Mouse (Mus musculus) midbrain, embryonic 13.5 days (tissue): ENCODE measurements at regions not wholly inside any gene's neighbourhood (a gene's known extent, or its start where the extent isn't known, plus 50 kb on each side); places are given as distances from the start of the nearest gene placed in this dataset.
"Not testable (repeated sequence)": the region's sequence is repeated elsewhere in the genome, so short reads cannot be mapped to it uniquely, and the experiment has no call there.

ENCODE experiments used
- ATAC-seq: fragments of 200-750 bp; cut with Nextera tagmentation; 2 replicates; pipeline ENCODE4 v1.8.0; 2017; ENCODE audit warnings: mild to moderate bottlenecking, moderate TSS enrichment, moderate library complexity
- H3K27ac ChIP-seq: fragments of 300-500 bp; sonication (generic); 2 replicates; pipeline ENCODE4 v1.5.1; 2015; ENCODE audit warnings: inconsistent platforms, mild to moderate bottlenecking, moderate library complexity
- H3K27me3 ChIP-seq: fragments of 300-500 bp; sonication (generic); 2 replicates; pipeline ENCODE4 v1.6.1; 2015; ENCODE audit warnings: mild to moderate bottlenecking, inconsistent platforms
- H3K36me3 ChIP-seq: fragments of 300-500 bp; sonication (generic); 2 replicates; pipeline ENCODE4 v1.6.1; 2015; ENCODE audit warnings: mild to moderate bottlenecking, inconsistent platforms
- H3K4me1 ChIP-seq: fragments of 300-500 bp; sonication (generic); replicated peaks from 2 replicates; pipeline ENCODE4 v1.6.1; 2015; ENCODE audit warnings: inconsistent platforms
- H3K4me2 ChIP-seq: fragments of 300-500 bp; sonication (generic); replicated peaks from 2 replicates; pipeline ENCODE4 v1.6.1; 2015; ENCODE audit warnings: moderate library complexity, mild to moderate bottlenecking, inconsistent platforms
- H3K4me3 ChIP-seq: fragments of 300-500 bp; sonication (generic); replicated peaks from 2 replicates; pipeline ENCODE4 v1.5.1; 2015; ENCODE audit warnings: mild to moderate bottlenecking, inconsistent platforms
- H3K9ac ChIP-seq: fragments of 300-500 bp; sonication (generic); replicated peaks from 2 replicates; pipeline ENCODE4 v1.6.1; 2015; ENCODE audit warnings: mild to moderate bottlenecking, inconsistent platforms
- H3K9me3 ChIP-seq: fragments of 300-500 bp; sonication (generic); 2 replicates; pipeline ENCODE4 v1.6.1; 2016; ENCODE audit warnings: mild to moderate bottlenecking, inconsistent platforms
- WGBS: fragments of 180-500 bp; shearing (Covaris S2); methylation state at CpG from one replicate; pipeline ENCODE4 v1.1.7; 2015; 5-methylcytosine and 5-hydroxymethylcytosine counted together

DNA sequence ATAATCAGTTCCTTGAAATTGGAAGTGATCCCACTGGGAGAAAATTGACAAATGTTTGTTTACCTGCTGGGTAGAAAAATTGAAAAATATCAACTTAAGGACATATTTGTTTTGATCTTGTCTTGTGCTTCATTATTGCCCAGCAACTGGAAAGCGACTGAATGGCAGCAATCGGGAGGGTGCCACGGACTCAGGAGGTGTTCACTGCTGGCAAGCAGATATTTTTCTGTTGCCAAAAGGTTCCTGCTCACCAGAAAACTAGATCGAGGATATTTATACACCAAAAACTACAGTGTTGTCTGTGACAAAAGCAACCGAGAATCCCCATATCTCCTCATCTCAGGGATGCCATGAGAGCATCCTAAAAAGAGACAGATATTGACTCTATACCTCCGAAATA, 71.4 kb downstream of the Gm21833 start:
- Histone ChIP-seq H3K36me3 (no peaks in the 10 kb centered on the region), H3K4me2 (no peak overlapping the region), H3K9me3 (no peaks in the 10 kb centered on the region), H3K4me3 (no peak overlapping the region), H3K4me1 (no peaks in the 10 kb centered on the region), H3K27ac (no peak overlapping the region), H3K27me3 (no peaks in the 10 kb centered on the region), H3K9ac (no peak overlapping the region)
- no peak for ATAC-seq
- WGBS: 85% methylated on average over 6 of the region's 6 CpGs

DNA sequence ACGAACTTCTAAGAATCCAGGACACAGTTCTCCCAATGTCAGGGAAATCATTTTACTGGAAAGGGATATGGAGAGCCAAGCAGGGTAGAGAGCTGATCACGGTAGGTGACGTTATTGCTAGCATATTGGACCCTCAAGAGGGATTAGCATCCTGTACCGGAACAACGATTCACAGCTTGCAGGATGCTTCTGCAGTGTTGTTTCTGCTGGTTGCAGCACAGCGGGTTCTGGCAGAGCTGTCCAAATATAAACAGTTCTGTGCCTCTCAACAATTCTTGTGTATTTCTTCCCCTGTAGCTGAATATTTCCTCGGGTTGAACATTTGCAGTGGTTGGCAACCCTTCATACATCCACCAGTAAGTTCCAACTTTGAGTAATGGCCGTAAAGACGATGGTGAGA, 92.4 kb downstream of the Gm21833 start:
- Histone ChIP-seq H3K36me3 (no peaks in the 10 kb centered on the region), H3K9ac (no peak overlapping the region), H3K4me1 (no peaks in the 10 kb centered on the region), H3K4me3 (no peak overlapping the region), H3K27me3 (no peaks in the 10 kb centered on the region), H3K4me2 (no peak overlapping the region), H3K27ac (no peak overlapping the region), H3K9me3 (no peaks in the 10 kb centered on the region)
- no peak for ATAC-seq
- WGBS: 93% methylated on average over 9 of the region's 9 CpGs

DNA sequence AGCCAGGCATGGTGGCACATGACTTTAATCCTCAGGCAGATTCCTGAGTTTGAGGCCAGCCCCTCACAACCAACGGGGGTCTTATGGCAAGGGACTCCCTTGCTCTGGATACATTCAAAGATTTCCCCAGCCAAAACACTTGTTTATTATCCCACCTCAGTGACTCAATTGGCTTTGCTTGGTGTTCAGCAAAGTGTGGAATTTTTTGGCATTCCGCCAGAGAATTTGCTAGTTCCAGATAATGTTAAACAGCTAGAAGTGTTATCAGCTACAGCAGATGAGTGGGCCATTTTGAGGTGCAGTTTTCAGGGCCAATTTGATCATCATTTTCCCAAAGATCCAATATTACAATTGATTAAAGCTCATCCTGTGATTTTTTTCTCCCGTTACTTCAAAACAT, 130.8 kb downstream of the Gm21833 start:
- H3K27me3 ChIP-seq, H3K4me2 ChIP-seq, H3K27ac ChIP-seq, ATAC-seq, H3K4me3 ChIP-seq, H3K9ac ChIP-seq, H3K36me3 ChIP-seq, H3K4me1 ChIP-seq: not testable (repeated sequence)
- H3K9me3 ChIP-seq: peaks cover 12% of the 10 kb centered on the region; the same call in 1 of the 2 replicates
- 90% methylated on average over 3 of the region's 3 CpGs for WGBS

DNA sequence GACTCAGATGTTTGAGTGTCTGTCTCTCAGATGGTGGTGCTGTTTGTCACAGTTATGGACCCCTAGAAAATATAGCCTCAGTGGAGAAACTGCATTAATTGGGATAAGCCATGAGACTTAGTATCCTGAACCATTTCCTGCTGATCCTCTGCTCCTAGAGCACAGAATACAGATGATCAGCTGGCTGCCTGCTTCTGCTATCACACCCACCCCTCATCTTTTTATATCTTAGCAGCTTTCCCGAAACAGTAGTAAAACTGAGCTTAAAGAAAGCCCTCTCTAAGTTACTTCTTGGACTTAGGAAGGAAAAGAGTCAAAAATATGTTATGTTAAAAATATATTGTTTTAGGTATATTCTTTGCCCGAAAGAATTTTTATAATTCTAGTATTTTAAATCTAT, 163.5 kb downstream of the Gm21833 start:
- H3K9me3 ChIP-seq: no peaks in the 10 kb centered on the region
- H3K4me3 ChIP-seq: no peak overlapping the region
- H3K4me1 ChIP-seq: no peaks in the 10 kb centered on the region
- WGBS: 92% methylated on average over 2 of the region's 2 CpGs
- ATAC-seq: no peak
- no peak overlapping the region for H3K9ac ChIP-seq
- H3K27ac ChIP-seq: no peak overlapping the region
- H3K27me3 ChIP-seq: no peaks in the 10 kb centered on the region
- no peaks in the 10 kb centered on the region for H3K36me3 ChIP-seq
- H3K4me2 ChIP-seq: no peak overlapping the region

DNA sequence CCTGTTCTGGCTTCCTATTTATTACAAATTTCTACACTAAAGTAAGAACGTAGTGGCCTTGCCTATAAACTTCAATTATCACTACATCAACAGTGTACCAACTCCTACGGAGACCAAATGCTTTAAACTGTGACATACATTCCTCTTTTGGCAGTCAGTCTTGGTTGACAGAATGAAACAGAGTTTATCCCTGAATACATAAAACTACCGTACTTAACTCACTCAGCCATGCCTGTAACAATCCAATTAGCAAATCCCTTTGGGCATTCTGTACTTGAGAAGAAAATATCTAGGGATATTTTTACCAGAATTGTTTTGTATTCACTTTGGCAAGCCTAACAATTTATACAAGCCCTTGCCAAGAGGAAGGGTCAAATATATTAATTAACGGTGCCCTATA, 169.7 kb downstream of the Gm21833 start:
- no peak overlapping the region for H3K9ac ChIP-seq
- ATAC-seq: peak; percentile 24; the same call in 1 of the 2 replicates
- H3K4me2 ChIP-seq: no peak overlapping the region
- H3K4me1 ChIP-seq: no peaks in the 10 kb centered on the region
- H3K4me3 ChIP-seq: no peak overlapping the region
- no peak overlapping the region for H3K27ac ChIP-seq
- 34% methylated on average over 4 of the region's 4 CpGs for WGBS
- H3K27me3 ChIP-seq: no peaks in the 10 kb centered on the region
- H3K9me3 ChIP-seq: no peaks in the 10 kb centered on the region
- no peaks in the 10 kb centered on the region for H3K36me3 ChIP-seq

DNA sequence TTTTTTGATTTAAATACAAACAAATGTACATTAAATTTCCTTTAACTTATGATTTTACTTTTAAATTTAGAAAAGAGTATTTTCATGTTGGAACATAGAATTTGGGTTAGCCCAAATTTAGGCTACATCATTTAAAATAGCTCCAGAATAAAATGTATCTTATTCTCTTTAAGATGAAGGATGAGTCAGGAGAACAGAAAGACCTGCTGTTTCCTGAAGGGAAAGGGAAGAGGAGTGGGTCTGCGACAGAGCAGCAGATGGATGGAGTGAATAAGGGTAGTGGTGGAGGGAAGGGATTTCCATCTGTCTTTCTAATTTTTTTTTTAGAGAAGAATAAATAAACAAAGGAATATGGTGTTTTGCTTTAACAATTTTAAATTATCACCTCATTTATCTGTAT, 193.1 kb downstream of the Gm21833 start:
- H3K36me3 ChIP-seq: no peaks in the 10 kb centered on the region
- WGBS: 94% methylated on average over 1 of the region's 1 CpGs
- H3K4me3 ChIP-seq: no peak overlapping the region
- H3K27ac ChIP-seq: no peak overlapping the region
- ATAC-seq: no peak
- no peak overlapping the region for H3K4me2 ChIP-seq
- H3K4me1 ChIP-seq: no peaks in the 10 kb centered on the region
- no peaks in the 10 kb centered on the region for H3K9me3 ChIP-seq
- no peaks in the 10 kb centered on the region for H3K27me3 ChIP-seq
- H3K9ac ChIP-seq: no peak overlapping the region

DNA sequence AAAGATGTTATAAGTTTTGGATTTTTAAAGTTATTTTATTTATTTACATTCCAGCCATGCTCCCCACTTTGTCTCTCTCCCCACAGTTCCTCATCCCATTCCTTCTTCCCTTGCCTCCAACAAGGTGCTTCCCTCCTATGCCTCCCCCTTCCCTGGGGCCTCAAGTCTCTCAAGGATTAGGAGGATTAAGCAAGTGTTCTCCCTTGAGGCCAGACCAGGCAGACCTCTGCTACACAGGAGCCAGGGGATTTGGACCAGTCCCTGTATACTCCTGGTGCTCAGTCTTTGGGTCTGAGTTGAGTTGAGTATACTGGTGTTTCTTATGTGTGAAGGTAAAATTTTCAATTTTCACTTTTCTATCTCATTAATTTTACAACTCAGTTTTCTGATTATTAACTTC, 235.2 kb downstream of the Gm21833 start:
- Histone ChIP-seq H3K9ac (no peak overlapping the region), H3K36me3 (no peaks in the 10 kb centered on the region), H3K9me3 (no peaks in the 10 kb centered on the region), H3K27ac (no peak overlapping the region), H3K4me2 (no peak overlapping the region), H3K27me3 (no peaks in the 10 kb centered on the region), H3K4me3 (no peak overlapping the region), H3K4me1 (no peaks in the 10 kb centered on the region)
- no peak for ATAC-seq

DNA sequence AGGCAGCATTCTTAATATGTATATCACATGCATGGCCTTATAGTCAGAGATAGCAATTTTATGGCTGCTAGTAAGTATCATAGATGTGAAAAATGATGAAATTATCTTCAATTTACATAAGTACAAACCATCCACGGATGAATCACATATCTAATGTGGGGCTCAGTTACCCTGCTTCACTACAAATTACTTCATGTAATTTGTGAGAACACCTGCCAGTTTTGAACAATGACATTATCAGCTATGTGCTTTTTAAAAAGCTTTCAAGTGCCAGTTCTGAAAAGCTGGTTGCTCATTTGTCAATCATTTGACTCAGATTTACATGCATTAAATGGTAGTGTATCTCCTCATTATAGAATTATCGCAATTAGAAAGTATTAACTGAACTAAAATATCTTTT, 243.3 kb downstream of the Gm21833 start:
- Histone ChIP-seq H3K4me3 (no peak overlapping the region), H3K4me2 (no peak overlapping the region), H3K27ac (no peak overlapping the region), H3K9me3 (no peaks in the 10 kb centered on the region), H3K27me3 (no peaks in the 10 kb centered on the region), H3K36me3 (no peaks in the 10 kb centered on the region), H3K4me1 (no peaks in the 10 kb centered on the region), H3K9ac (no peak overlapping the region)
- WGBS: 75% methylated on average over 2 of the region's 2 CpGs
- no peak for ATAC-seq

DNA sequence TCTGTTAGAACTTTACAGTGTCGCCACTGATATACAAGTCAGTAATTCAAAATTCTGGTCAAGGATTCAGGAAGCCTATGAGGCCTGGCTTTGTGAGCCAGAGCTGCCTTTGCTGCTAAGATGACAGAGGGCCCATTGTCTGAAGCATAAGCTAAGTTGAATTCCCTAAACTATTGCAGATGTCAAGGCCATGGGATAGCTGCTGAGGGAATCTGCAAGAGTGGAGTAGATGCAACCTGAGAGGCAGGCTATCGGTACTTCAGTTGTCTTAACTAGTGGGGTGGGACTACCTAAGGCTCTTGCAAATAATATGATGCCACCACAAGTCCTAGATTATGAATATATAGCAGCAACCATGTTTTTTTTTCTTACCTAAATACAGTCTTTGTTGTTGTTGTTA, 263.9 kb downstream of the Gm21833 start:
- Histone ChIP-seq H3K9ac (no peak overlapping the region), H3K27ac (no peak overlapping the region), H3K4me2 (no peak overlapping the region), H3K4me3 (no peak overlapping the region), H3K4me1 (no peaks in the 10 kb centered on the region), H3K36me3 (no peaks in the 10 kb centered on the region), H3K9me3 (no peaks in the 10 kb centered on the region), H3K27me3 (no peaks in the 10 kb centered on the region)
- WGBS: 92% methylated on average over 2 of the region's 2 CpGs
- no peak for ATAC-seq

DNA sequence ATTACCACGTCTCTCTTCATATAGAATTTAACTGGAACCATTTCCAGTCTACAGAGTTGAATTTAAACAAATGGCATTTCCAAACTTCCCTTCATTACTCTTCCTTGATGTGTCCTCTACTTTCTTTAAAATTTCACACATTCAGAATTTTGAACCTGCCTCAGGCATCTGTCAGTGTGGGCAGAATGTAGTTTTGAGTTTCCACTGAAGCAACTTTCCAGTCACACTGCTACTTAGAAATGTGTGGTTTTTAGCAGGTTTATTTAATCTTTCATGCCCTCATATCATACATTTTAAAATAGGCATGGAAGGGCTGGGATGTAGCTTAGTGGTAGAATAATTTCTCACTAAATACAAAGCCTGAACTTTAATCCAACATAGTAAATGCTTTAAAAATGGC, 282.9 kb downstream of the Gm21833 start:
- H3K27me3 ChIP-seq: no peaks in the 10 kb centered on the region
- no peak overlapping the region for H3K27ac ChIP-seq
- H3K36me3 ChIP-seq: no peaks in the 10 kb centered on the region
- H3K4me1 ChIP-seq: no peaks in the 10 kb centered on the region
- H3K4me3 ChIP-seq: no peak overlapping the region
- no peak for ATAC-seq
- no peak overlapping the region for H3K9ac ChIP-seq
- no peaks in the 10 kb centered on the region for H3K9me3 ChIP-seq
- 92% methylated on average over 1 of the region's 1 CpGs for WGBS
- no peak overlapping the region for H3K4me2 ChIP-seq

DNA sequence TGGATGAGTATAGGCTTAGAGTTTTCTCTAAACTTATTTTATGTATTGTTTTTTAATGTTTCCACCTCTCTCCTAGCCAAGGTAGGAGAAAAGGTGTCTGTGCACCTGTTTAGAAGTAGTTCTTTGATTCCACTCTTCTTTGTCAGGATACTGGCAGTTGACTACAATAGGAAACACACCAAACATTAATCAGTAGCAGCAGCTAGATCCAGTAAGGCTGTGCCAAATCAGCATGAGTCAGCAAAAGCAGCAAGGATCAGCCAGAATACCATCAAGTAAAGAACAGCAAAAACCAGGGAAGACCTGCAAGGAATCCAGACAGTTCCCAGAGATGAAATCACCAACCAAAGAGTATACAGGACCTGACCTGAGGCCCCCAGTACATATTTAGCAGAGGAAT, 303.7 kb downstream of the Gm21833 start:
- Histone ChIP-seq H3K9ac (no peak overlapping the region), H3K9me3 (no peaks in the 10 kb centered on the region; the same call in 1 of the 2 replicates), H3K27ac (no peak overlapping the region), H3K36me3 (no peaks in the 10 kb centered on the region), H3K4me2 (no peak overlapping the region), H3K27me3 (no peaks in the 10 kb centered on the region), H3K4me3 (no peak overlapping the region), H3K4me1 (no peaks in the 10 kb centered on the region)
- no peak for ATAC-seq

DNA sequence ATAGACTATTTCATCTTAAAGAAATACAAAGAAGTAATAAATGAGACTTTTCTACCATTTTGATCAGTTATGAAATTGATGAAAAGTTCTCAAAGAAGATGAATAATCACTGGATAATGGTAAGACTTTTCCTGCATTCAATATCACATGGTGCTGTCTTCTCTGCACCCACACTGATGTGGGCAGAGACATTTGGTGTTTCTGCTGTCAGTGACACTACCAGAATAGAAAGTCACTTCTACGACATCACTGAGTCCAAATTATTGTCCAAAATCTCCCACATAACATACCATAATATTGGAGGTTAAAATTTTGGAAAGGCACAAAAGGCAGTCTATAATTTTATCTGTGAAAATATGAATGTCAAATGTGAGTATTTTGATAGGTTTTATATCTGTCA, 344.8 kb downstream of the Gm21833 start:
- H3K4me3 ChIP-seq: no peak overlapping the region
- no peak for ATAC-seq
- no peaks in the 10 kb centered on the region for H3K9me3 ChIP-seq
- H3K4me1 ChIP-seq: no peaks in the 10 kb centered on the region
- H3K27me3 ChIP-seq: no peaks in the 10 kb centered on the region
- no peak overlapping the region for H3K27ac ChIP-seq
- 89% methylated on average over 1 of the region's 1 CpGs for WGBS
- H3K4me2 ChIP-seq: no peak overlapping the region
- H3K9ac ChIP-seq: no peak overlapping the region
- no peaks in the 10 kb centered on the region for H3K36me3 ChIP-seq

DNA sequence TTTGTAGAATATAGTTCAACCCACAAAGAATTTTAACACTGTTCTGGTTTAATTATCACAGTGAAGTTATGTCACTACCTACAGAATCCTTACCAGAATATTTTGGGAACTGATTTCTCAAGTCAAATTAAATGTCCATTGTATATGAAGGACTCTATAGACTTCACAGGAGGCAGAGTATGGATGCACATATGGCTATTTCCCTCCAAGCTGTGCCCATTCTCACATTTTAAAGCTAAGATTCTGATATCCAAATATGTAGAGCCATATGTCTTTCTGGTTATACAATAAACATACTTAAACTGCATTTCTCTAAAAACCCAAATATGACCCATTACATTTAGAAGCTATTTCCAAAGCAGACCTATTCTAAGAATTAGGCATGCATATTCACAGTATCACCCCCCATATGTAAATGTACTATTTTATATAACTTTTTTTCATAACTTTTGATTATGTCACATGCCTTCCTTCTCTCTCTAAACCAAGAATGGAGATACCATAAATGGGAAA, 365.3 kb downstream of the Gm21833 start:
- Histone ChIP-seq H3K9me3 (no peaks in the 10 kb centered on the region), H3K4me3 (no peak overlapping the region), H3K4me1 (no peaks in the 10 kb centered on the region), H3K9ac (no peak overlapping the region), H3K36me3 (no peaks in the 10 kb centered on the region), H3K27me3 (no peaks in the 10 kb centered on the region), H3K4me2 (no peak overlapping the region), H3K27ac (no peak overlapping the region)
- no peak for ATAC-seq
